Mouse (Mus musculus) retina, postnatal 1 day (tissue): ENCODE results near the gene Tuba4a.

Experiments
- DNase-seq: peaks from one replicate; pipeline ENCODE4 v3.0.0-alpha.2; 2012

Tuba4a gene

DNA sequence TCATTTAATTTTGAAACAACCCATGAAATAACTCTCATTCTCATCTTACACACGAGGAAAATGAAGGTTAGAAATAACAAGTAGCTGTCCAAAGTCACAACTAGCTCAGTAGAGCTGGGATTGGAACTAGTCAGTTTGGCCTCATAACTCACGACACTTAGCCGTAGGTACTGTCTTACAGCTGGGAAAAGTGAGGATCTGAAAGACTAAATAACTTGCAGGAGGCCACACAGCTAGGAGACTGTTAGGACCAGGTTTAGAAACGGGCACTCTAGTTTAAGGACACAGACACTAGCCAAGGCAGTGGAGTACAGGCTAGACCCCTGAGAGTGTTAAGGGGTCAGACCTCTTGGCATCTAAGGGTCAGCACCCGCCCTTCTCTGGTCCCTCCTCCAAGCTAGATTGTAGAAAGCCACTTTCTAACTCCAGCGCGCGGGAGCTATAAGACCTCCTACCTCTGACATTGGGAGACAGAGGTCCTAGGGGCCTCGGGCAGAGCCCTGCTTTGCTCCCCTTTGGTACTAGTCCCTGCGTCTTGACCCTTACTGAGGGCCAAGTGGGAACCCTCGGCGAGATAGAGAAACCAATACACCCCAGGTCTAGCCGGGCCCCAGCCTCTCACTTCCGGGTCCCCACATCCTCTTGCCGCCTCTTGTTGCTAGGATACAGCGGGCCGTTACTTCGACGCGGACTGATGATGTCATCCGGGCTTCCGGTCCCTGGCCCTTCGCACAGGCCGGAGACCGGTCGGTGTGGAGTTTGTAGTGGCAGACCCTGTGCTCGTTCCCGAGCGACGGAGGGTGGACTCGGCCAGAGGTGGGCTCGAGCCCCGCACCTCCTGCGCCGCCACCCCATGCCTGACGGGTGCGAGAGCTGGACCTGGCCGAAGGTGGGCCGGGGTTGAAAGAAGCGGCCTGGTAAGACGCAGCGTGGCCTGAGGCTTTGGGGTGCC, 9.3 kb downstream of the Tuba4a start, which contains the start of the genes Glb1l and Stk16:
Glb1l (minus strand) TSS at position 678 of the 952 bp plus-strand sequence.
Stk16 (plus strand) TSS at position 703 of the 952 bp plus-strand sequence.
- DNase-seq, result peak; percentile 97

DNA sequence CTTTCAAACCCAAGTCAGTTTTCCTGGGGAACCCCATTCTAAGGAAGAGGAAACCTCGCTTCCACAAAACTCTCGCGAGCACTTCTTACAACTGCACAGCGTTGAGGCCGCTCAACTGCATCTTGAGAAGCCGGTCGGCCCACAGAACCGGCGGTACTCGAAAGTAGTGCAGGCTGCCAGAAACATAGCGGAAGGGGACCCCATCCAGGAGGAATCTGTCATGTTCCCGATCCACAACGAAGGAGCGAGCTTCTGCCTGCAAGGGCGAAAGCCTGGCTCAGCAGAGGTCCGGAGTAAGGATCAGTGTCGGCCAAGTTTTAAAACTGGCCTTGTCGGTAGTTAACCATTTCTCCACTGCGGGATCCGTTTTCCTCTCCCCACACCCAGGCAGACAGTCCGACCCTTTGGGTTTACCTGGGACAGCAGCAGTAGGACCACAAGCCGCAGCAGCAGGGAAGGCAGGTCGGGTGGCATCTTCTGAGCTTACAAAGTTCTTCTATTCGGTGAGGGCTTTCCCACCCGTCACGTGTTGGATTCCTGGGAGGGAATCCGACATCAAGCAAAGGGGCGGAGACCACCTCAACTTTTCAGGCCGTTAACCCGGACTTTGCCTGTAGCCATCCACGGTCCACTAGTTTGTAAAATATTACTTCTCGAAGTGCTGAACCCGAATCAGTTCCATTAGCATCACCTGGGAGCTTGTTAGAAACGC, 10.5 kb downstream of the Tuba4a start:
- DNase-seq, result no peak

GRCm38 (mm10) chr1:75201236-75201635, 18.4 kb downstream of the Tuba4a start:
- DNase-seq, result no peak

DNA sequence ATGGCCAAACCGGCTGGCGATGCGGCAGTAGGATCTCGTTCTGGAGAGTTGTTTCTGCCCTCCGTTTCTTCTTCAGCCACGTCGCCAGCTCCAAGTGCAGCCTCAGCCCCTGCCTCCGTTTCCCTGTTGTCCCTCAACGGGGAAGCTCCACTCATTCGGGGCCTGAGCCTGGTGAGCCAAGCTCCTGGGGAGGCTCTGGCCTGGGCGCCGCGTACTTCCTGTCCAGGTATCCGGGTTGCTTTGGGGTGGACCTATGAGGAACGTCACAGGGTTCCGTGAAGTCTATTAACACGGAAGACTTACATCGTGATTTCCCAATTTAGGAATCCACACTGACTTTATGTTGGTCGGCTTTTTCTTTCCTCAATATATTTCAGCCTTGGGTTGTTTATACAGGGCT, 27.2 kb downstream of the Tuba4a start:
- DNase-seq, result no peak

DNA sequence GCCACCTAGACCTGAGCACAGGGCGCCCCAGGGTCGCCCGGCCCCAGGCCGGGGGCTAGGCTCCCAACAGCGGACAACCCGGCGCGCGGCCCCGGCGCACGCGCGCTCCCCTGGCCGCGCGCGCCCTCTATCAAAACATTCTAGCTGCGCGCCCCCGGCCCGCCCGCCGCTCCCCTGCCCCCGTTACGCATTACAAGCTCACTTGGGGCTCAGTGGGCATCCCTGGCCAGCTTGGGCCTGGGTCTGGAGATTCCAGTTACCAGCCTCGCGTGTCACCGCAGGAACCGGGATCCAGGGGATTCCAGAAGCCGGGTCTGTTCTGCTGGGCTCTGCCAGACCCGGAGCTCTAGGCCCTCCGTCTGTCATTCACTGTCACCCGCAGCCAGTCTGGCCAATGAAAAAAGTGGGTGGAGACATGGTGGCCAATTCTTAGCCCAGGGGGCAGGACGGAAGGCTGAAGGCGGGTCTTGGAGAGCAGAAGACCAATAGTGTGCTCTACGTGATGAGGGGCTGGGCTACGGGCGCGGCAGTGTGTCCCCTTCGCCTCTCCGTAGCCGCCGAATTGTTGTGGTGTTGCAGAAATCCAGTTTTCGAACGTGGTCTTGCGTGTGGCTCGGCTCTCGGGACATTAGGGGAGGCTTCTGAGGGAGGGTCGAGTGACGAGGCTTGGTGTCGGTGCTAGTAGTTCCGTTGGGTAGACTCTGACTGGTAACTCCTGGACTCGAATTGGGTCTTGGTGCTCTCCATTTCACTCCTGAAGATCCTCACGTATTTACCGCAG, 27.9 kb downstream of the Tuba4a start, which contains the start of the genes Ankzf1 and Atg9a:
Ankzf1 (plus strand) TSS at position 530 of the 781 bp plus-strand sequence.
Atg9a (minus strand) TSS at position 575 of the 781 bp plus-strand sequence.
- peak; percentile 99 for DNase-seq

DNA sequence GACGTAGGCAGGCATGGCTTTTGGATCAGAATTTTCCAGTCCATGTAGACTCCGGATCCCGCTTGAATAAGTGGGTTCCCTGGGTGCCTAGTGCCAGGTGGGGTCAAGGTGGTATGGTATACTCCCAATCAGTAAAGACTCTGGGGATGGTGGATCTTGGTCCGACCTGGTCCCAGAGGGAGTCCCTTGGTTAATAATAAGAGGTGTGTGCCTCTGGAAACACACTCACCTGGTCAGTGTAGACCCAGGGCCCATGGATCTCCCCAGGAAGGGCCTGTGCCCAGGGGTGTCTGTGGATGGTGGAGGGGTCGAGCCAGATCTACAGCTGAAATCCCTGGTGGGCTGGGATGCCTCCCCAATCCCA, 28.4 kb downstream of the Tuba4a start:
- DNase-seq, result no peak

GRCm38 (mm10) chr1:75190577-75190976, 29.1 kb downstream of the Tuba4a start:
- DNase-seq, result no peak

- DNase-seq, result no peak
Observed at GRCm38 (mm10) chr1:75187914-75188483, 31.7 kb downstream of the Tuba4a start.

DNA sequence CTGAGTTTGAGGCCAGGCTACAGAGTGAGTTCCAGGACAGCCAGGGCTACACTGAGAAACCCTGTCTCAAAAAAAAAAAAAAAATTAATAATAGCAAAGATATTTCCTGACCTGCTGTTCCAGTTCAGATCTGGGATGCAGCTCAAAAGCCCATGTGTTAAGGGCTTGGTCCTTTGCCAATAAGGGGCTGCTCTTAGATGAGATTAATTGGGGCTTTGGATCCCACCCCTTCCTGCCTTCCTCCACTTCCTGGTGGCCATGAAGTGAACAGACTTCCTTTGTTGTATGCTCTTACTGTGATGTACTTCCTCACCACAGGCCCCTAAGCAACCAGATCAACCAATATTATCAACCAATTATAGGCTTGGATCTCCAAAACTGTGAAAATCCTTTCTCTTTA, 32.5 kb downstream of the Tuba4a start:
- no peak for DNase-seq

DNA sequence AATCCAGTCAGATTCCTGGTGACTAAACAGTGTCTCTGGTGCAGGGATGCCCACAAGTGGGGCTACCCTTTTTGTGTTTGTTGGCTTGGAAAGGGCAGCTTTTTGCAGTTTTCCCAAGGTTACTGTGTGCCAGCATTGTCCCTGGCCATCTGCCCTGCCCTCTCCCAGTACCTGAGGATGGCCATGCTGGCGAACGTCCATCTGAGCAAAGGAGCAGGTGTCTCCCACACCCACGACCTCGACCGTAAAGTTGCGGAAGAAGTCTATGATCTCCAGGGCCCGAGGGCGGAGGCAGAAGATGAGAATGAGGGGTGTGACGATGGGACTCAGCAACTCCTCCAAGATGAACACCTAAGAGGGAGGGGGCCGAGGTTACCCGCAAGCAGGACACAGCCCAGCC, 34.2 kb downstream of the Tuba4a start:
- DNase-seq, result no peak

DNA sequence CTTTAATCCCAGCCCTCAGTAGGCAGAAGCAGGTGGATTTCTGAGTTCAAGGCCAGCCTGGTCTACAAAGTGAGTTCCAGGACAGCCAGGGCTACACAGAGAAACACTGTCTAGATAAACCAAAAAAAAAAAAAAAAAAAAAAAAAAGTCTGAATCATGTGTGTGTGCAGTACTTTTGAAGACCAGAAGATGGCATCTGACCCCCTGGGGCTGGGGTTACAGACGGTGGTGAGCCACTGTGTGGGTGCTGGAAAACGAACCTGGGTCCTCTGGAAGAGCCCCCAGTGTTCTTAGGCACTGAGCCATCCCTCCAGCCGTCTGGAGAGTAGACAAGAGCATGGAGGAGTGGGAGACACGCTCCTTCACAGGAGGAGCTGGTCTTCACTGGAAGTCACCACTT, 37.5 kb downstream of the Tuba4a start:
- DNase-seq, result no peak

GRCm38 (mm10) chr1:75181377-75181870, 38.2 kb downstream of the Tuba4a start:
- no peak for DNase-seq

DNA sequence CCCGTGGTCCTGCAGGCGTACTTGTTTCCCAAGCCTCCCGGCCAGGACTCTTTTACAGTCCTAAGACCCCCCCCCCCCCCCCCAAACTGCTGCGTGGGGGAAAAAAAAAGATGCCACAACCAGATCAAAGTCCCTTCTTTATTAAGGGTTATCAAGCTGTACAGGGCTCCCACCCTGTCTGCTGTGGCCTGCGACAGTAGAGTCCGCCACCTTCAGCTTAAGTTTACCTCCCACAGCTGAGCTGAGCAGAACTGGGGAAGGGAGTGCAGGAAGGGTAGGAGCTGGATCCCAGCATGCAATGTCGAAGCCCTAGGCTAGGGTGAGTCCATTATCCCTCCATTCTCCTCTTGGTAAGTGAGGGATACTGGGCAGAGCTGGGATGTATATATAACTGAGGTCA, 38.9 kb downstream of the Tuba4a start:
- DNase-seq, result no peak

DNA sequence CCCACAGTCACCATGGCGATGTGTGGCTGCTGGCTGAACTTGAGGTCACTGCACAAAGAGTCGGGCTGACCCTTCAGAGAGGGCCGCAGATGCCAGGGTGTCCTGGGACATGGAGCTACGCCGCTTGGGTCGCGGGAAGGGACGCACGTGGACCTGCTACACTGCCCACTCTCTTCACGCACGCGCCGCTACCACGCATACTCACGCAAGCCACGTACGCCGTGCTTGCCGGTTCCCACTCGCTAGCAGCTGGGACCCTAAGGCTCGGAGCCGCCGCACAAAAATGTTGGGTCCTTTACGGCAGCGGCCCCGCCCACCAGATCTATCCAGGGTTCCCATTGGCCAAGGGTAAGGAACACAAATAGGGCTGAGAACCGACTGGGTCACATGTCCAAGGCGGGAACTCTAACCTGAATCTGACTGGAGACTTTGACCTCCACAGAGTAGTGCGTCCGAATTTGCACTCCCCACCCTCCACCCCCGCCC, 39.5 kb downstream of the Tuba4a start, which contains the start of gene Abcb6:
Abcb6 (minus strand) TSS at position 288 of the 486 bp plus-strand sequence.
- DNase-seq, result peak; percentile 97

DNA sequence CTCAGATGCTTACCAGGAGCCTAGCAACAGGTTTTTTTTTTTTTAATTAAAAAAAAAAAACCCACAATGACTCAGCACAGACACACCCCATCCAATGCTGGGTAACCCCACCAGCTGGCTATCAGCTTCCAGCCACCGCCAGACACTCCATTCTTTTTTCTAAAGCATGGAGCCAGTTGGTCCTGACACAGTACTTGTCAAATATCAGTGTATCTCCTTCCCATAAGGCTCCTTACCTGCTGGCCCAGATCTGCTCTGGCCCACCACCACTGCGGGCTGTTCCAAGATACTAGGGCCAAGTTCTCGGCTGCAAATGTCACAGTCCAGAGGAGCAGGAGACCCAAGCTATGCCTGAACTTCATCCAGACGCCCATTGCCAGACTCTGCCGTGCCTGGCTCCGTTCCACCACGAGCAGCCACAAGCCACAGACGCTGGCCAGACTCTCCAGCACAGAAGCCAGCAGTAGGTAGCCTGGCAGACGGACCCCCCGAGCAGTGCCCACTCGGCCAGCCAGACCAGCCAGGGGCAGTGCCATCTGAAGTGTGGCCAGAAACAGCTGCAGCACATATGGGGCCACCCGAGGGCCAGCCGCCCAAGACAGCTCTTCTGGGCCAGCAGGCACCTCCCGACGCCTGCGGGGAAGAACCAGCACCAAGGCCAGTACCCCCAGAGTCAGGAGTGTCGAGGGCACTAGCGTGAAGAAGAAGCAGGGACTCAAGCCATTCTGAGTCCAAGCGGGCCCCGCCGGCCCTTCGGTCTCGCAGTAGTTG, 40.1 kb downstream of the Tuba4a start:
- peak; percentile 1 for DNase-seq

DNA sequence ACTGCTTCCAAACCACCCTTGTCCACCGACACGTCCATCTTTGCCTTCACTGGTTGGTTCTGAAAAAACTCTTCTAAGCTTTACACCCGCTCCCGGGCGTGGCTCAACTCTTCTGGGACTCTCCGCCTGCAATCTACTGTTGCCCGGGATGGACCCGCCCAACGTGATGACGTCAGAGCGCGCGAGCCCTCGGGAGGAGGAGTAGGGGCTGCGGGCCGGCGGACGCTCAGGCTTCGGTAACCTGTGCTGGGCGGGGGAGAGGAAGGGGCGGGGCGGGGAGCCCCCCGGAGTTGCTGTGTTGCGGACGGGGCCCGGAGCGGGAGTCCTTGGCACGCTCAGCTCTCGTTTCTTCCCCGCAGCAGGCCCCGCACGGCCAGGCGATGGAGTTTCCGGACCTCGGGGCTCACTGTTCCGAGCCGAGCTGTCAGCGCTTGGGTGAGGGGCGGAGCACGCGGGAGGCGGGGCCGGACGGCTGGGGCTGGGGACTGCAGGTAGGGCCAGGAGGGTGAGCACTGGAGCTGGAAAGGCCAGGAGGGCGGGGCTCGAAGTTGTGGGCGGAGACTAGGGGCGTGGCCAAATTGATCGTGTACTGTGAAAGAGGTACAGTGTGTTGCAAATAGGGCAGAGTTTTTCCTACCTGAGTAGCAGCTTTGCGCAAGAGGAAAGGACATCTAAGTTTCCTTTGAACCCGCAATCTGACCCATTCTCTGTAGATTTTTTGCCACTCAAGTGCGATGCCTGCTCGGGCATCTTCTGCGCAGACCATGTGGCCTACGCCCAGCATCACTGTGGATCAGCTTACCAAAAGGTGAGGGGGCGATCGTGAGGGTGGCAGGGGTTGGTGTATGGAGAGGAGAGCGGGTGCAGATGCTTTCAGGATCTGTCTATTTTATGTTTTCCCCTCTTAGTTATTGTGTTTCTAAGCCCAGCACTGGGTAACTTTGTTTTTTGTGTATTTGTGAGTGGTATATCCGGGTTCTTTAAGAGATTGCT, 50.9 kb downstream of the Tuba4a start, which contains the start of gene Zfand2b:
Zfand2b (plus strand) TSS at position 175 of the 993 bp plus-strand sequence.
- DNase-seq, result peak; percentile 97

DNA sequence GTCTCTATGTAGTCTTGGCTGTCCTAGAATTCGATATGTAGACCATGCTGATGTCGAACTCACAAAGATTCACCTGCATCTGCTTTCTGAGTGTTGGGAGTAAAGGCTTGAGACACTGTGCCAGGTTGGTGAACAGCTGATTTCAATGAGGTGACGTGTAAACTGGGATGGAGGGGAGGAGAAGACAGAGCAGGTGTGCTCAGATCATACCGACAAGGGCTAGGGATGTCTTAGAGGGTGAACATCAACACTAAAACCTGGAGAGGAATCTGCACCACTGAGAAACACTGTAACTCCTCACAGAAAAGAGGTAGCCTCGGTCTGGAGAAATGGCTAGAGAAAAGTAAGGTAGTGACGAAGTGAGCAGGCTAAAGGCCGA, 51.6 kb downstream of the Tuba4a start:
- no peak for DNase-seq
